Mouse (Mus musculus): ENCODE measurements around the gene Fdx1.

- TF ChIP-seq ZNF384 (IDR thresholded peaks at IDR 0.05; ENCODE audit: low read depth, low read length) = no peak
- no peak for TF ChIP-seq HCFC1 (IDR thresholded peaks at IDR 0.05; ENCODE audit: borderline replicate concordance, insufficient read depth, low read length)
- TF ChIP-seq ZC3H11A (IDR thresholded peaks at IDR 0.05; ENCODE audit: borderline replicate concordance, low read depth, low read length) = no peak
- TF ChIP-seq CHD2 (IDR thresholded peaks at IDR 0.05; ENCODE audit: low read depth, low read length) = no peak
Observed at GRCm38 (mm10) chr9:52012781-52013436, 49.6 kb upstream of the Fdx1 start.

Measured in ES-E14 (cell line).